Mouse (Mus musculus): ENCODE data around the gene Itfg2. TPM values are rescaled to one million over a fixed set of nuclear protein-coding genes. Genes with fewer than 3 reads are reported as not detected.

The Itfg2 gene
- total RNA-seq (2023): 73.1 TPM

GRCm38 (mm10) chr6:128424269-128425019 lies at the start of gene Itfg2:
TSS of gene Itfg2 (minus strand) at chr6:128424931.

GRCm38 (mm10) chr6:128438317-128438870 lies 13.7 kb upstream of the Itfg2 start, which contains the start of gene Fkbp4:
TSS of gene Fkbp4 (minus strand) at chr6:128438677.

GRCm38 (mm10) chr6:128398996-128399395 lies 25.7 kb downstream of the Itfg2 start, which contains the start of gene Nrip2:
TSS of gene Nrip2 (plus strand) at chr6:128399296.

GRCm38 (mm10) chr6:128375192-128375591 lies 49.5 kb downstream of the Itfg2 start, which contains the start of the genes Tex52 and Gm44596:
TSS of gene Tex52 (plus strand) at chr6:128375456.
TSS of gene Gm44596 (plus strand) at chr6:128375503.

GRCm38 (mm10) chr6:128362381-128363006 lies 62.2 kb downstream of the Itfg2 start, which contains the start of the genes Rhno1 and Foxm1:
TSS of gene Rhno1 (minus strand) at chr6:128362911.
TSS of gene Foxm1 (plus strand) at chr6:128362967.

Other genes with a start within 250 kb of the Itfg2 start
- not detected for gene Tead4, start 124.1 kb downstream of the Itfg2 start, total RNA-seq (2023)
- 5.4 TPM for gene Tulp3, start 69.1 kb downstream of the Itfg2 start, total RNA-seq (2023)
- gene Rhno1, start 62.0 kb downstream of the Itfg2 start, total RNA-seq (2023): 52.9 TPM
- 11.5 TPM for gene Foxm1, start 62.0 kb downstream of the Itfg2 start, total RNA-seq (2023)
- not detected for gene Tex52, start 49.5 kb downstream of the Itfg2 start, total RNA-seq (2023)
- gene Gm44596, start 49.4 kb downstream of the Itfg2 start, total RNA-seq (2023): not detected
- gene Nrip2, start 25.6 kb downstream of the Itfg2 start, total RNA-seq (2023): not detected
- gene Fkbp4, start 13.7 kb upstream of the Itfg2 start, total RNA-seq (2023): 68.7 TPM
- gene Pzp, start 101.8 kb upstream of the Itfg2 start, total RNA-seq (2023): not detected
- not detected for gene A2ml1, start 156.7 kb upstream of the Itfg2 start, total RNA-seq (2023)
- 0.91 TPM for gene Klrb1a, start 198.6 kb upstream of the Itfg2 start, total RNA-seq (2023)
- gene Clec2h, start 237.5 kb upstream of the Itfg2 start, total RNA-seq (2023): 5.7 TPM